Mouse (Mus musculus) lung, embryonic 15.5 days (tissue): ENCODE results near the gene Lrrfip1. TPM values are rescaled to one million over a fixed set of nuclear protein-coding genes. Genes with fewer than 3 reads are reported as not detected.

Experiments
- ATAC-seq: fragments of 200-750 bp; cut with Nextera tagmentation; 2 replicates; pipeline ENCODE4 v1.8.0; 2017; ENCODE audit warnings: moderate number of reproducible peaks, borderline replicate concordance; ENCODE audit not compliant: low FRiP score, low TSS enrichment; ENCODE audit errors: extremely low read depth
- H3K27ac ChIP-seq: fragments of 300-500 bp; sonication (generic); 2 replicates; pipeline ENCODE4 v1.5.1; 2015; ENCODE audit warnings: moderate library complexity, mild to moderate bottlenecking, inconsistent platforms
- H3K27me3 ChIP-seq: fragments of 300-500 bp; sonication (generic); 2 replicates; pipeline ENCODE4 v1.6.1; 2015; ENCODE audit warnings: inconsistent platforms
- H3K36me3 ChIP-seq: fragments of 300-500 bp; sonication (generic); 2 replicates; pipeline ENCODE4 v1.6.1; 2015; ENCODE audit warnings: inconsistent platforms
- H3K4me1 ChIP-seq: fragments of 300-500 bp; sonication (generic); 2 replicates; pipeline ENCODE4 v1.6.1; 2015; ENCODE audit warnings: inconsistent platforms
- H3K4me2 ChIP-seq: fragments of 300-500 bp; sonication (generic); 2 replicates; pipeline ENCODE4 v1.6.1; 2015; ENCODE audit warnings: inconsistent platforms, mild to moderate bottlenecking, moderate library complexity
- H3K4me3 ChIP-seq: fragments of 300-500 bp; sonication (generic); 2 replicates; pipeline ENCODE4 v1.5.1; 2015; ENCODE audit warnings: mild to moderate bottlenecking, inconsistent platforms
- H3K9ac ChIP-seq: fragments of 300-500 bp; sonication (generic); 2 replicates; pipeline ENCODE4 v1.6.1; 2015; ENCODE audit warnings: inconsistent platforms
- H3K9me3 ChIP-seq: fragments of 300-500 bp; sonication (generic); 2 replicates; pipeline ENCODE4 v1.6.1; 2016; ENCODE audit warnings: inconsistent platforms
- WGBS: fragments of 180-500 bp; shearing (Covaris S2); methylation state at CpG from one replicate; pipeline ENCODE4 v1.1.7; 2015; 5-methylcytosine and 5-hydroxymethylcytosine counted together
- polyA plus RNA-seq: library from polyadenylated mRNA; unstranded; fragments of >200 nt; fragmentation: Nextera tagmentation; extraction: Ambion mirVana; gene quantifications from 2 replicates; pipeline ENCODE4 v1.2.1, GENCODE M21; 2015

The Lrrfip1 gene
- polyA plus RNA-seq, 1 experiment from 2014 or later = 60.6 TPM

GRCm38 (mm10) chr1:91031547-91031946 lies 33.0 kb downstream of the Lrrfip1 start:
- H3K9me3 ChIP-seq = no peaks in the 10 kb centered on the region
- 66% methylated on average over 4 of the region's 4 CpGs for WGBS
- H3K4me2 ChIP-seq = no peak overlapping the region
- ATAC-seq = no peak
- H3K27me3 ChIP-seq = no peaks in the 10 kb centered on the region
- H3K4me1 ChIP-seq = 0 out of 2 replicates have a peak, but pooled peaks cover 3% of the 10 kb centered on the region
- no peak overlapping the region for H3K4me3 ChIP-seq
- no peak overlapping the region for H3K27ac ChIP-seq
- no peak overlapping the region for H3K9ac ChIP-seq
- H3K36me3 ChIP-seq = no peaks in the 10 kb centered on the region

- H3K4me3 ChIP-seq = no peak overlapping the region
- H3K4me1 ChIP-seq = 0 out of 2 replicates have a peak, but pooled peaks cover 3% of the 10 kb centered on the region
- H3K9ac ChIP-seq = no peak overlapping the region
- no peaks in the 10 kb centered on the region for H3K36me3 ChIP-seq
- H3K27ac ChIP-seq = no peak overlapping the region
- H3K9me3 ChIP-seq = no peaks in the 10 kb centered on the region
- WGBS = 15% methylated on average over 11 of the region's 11 CpGs
- no peak for ATAC-seq
- no peak overlapping the region for H3K4me2 ChIP-seq
- H3K27me3 ChIP-seq = no peaks in the 10 kb centered on the region
These were observed 33.9 kb downstream of the Lrrfip1 start for GRCm38 (mm10) chr1:91032393-91032971.

GRCm38 (mm10) chr1:91034547-91034946 lies 36.0 kb downstream of the Lrrfip1 start:
- no peak for ATAC-seq
- no peak overlapping the region for H3K27ac ChIP-seq
- no peaks in the 10 kb centered on the region for H3K9me3 ChIP-seq
- H3K27me3 ChIP-seq = no peaks in the 10 kb centered on the region
- H3K4me3 ChIP-seq = no peak overlapping the region
- 85% methylated on average over 3 of the region's 3 CpGs for WGBS
- H3K9ac ChIP-seq = no peak overlapping the region
- no peaks in the 10 kb centered on the region for H3K36me3 ChIP-seq
- no peak overlapping the region for H3K4me2 ChIP-seq
- H3K4me1 ChIP-seq = peaks cover 7% of the 10 kb centered on the region; the same call in 1 of the 2 replicates

GRCm38 (mm10) chr1:91035266-91035665 lies 36.7 kb downstream of the Lrrfip1 start:
- H3K4me1 ChIP-seq = peaks cover 9% of the 10 kb centered on the region; the same call in 1 of the 2 replicates
- H3K4me3 ChIP-seq = no peak overlapping the region
- no peak overlapping the region for H3K27ac ChIP-seq
- no peaks in the 10 kb centered on the region for H3K36me3 ChIP-seq
- no peak overlapping the region for H3K4me2 ChIP-seq
- no peak for ATAC-seq
- no peaks in the 10 kb centered on the region for H3K9me3 ChIP-seq
- WGBS = 64% methylated on average over 2 of the region's 2 CpGs
- H3K9ac ChIP-seq = no peak overlapping the region
- no peaks in the 10 kb centered on the region for H3K27me3 ChIP-seq

- Histone ChIP-seq H3K9me3 (no peaks in the 10 kb centered on the region), H3K4me3 (no peak overlapping the region), H3K9ac (no peak overlapping the region), H3K36me3 (no peaks in the 10 kb centered on the region), H3K4me2 (no peak overlapping the region), H3K27ac (no peak overlapping the region), H3K4me1 (peaks cover 22% of the 10 kb centered on the region; the same call in 1 of the 2 replicates), H3K27me3 (no peaks in the 10 kb centered on the region)
- 82% methylated on average over 4 of the region's 4 CpGs for WGBS
- ATAC-seq = no peak
These were observed 38.7 kb downstream of the Lrrfip1 start for GRCm38 (mm10) chr1:91037213-91037612.

GRCm38 (mm10) chr1:91038010-91038409 lies 39.5 kb downstream of the Lrrfip1 start:
- Histone ChIP-seq H3K4me3 (no peak overlapping the region), H3K4me1 (peaks cover 30% of the 10 kb centered on the region), H3K9me3 (no peaks in the 10 kb centered on the region), H3K9ac (no peak overlapping the region), H3K27ac (no peak overlapping the region), H3K36me3 (no peaks in the 10 kb centered on the region), H3K4me2 (no peak overlapping the region), H3K27me3 (no peaks in the 10 kb centered on the region)
- 68% methylated on average over 6 of the region's 6 CpGs for WGBS
- ATAC-seq = no peak

GRCm38 (mm10) chr1:91038531-91038930 lies 40.0 kb downstream of the Lrrfip1 start:
- H3K27me3 ChIP-seq = no peaks in the 10 kb centered on the region
- H3K4me2 ChIP-seq = no peak overlapping the region
- H3K36me3 ChIP-seq = no peaks in the 10 kb centered on the region
- peaks cover 35% of the 10 kb centered on the region for H3K4me1 ChIP-seq
- ATAC-seq = no peak
- 0 out of 2 replicates have a peak overlapping the region, but pooled peaks have one; percentile 35 for H3K27ac ChIP-seq
- H3K9me3 ChIP-seq = no peaks in the 10 kb centered on the region
- H3K4me3 ChIP-seq = no peak overlapping the region
- H3K9ac ChIP-seq = no peak overlapping the region
- WGBS = 51% methylated on average over 6 of the region's 6 CpGs

- H3K36me3 ChIP-seq = no peaks in the 10 kb centered on the region
- H3K4me3 ChIP-seq = no peak overlapping the region
- H3K4me1 ChIP-seq = peaks cover 55% of the 10 kb centered on the region
- H3K4me2 ChIP-seq = no peak overlapping the region
- no peak for ATAC-seq
- H3K27ac ChIP-seq = no peak overlapping the region
- no peak overlapping the region for H3K9ac ChIP-seq
- H3K27me3 ChIP-seq = no peaks in the 10 kb centered on the region
- 61% methylated on average over 5 of the region's 5 CpGs for WGBS
- H3K9me3 ChIP-seq = no peaks in the 10 kb centered on the region
These were observed 43.1 kb downstream of the Lrrfip1 start for GRCm38 (mm10) chr1:91041605-91042004.

GRCm38 (mm10) chr1:91043191-91043590 lies 44.7 kb downstream of the Lrrfip1 start:
- no peak overlapping the region for H3K9ac ChIP-seq
- no peak overlapping the region for H3K4me3 ChIP-seq
- ATAC-seq = no peak
- WGBS = 46% methylated on average over 5 of the region's 5 CpGs
- H3K36me3 ChIP-seq = no peaks in the 10 kb centered on the region
- peaks cover 55% of the 10 kb centered on the region for H3K4me1 ChIP-seq
- H3K4me2 ChIP-seq = no peak overlapping the region
- H3K27ac ChIP-seq = peak overlapping the region; percentile 54
- H3K27me3 ChIP-seq = no peaks in the 10 kb centered on the region
- no peaks in the 10 kb centered on the region for H3K9me3 ChIP-seq

GRCm38 (mm10) chr1:91044176-91044575 lies 45.6 kb downstream of the Lrrfip1 start:
- Histone ChIP-seq H3K4me3 (no peak overlapping the region), H3K9ac (no peak overlapping the region), H3K9me3 (no peaks in the 10 kb centered on the region), H3K27me3 (no peaks in the 10 kb centered on the region), H3K36me3 (no peaks in the 10 kb centered on the region), H3K4me1 (peaks cover 54% of the 10 kb centered on the region), H3K4me2 (0 out of 2 replicates have a peak overlapping the region, but pooled peaks have one; percentile 7), H3K27ac (peak overlapping the region; percentile 54)
- ATAC-seq = 0 out of 2 replicates have a peak, but pooled peaks have one; percentile 7
- 56% methylated on average over 10 of the region's 10 CpGs for WGBS

- peak overlapping the region; percentile 54 for H3K27ac ChIP-seq
- H3K27me3 ChIP-seq = no peaks in the 10 kb centered on the region
- H3K36me3 ChIP-seq = no peaks in the 10 kb centered on the region
- H3K4me2 ChIP-seq = 0 out of 2 replicates have a peak overlapping the region, but pooled peaks have one; percentile 7
- no peaks in the 10 kb centered on the region for H3K9me3 ChIP-seq
- peaks cover 49% of the 10 kb centered on the region for H3K4me1 ChIP-seq
- ATAC-seq = peak; percentile 44
- 38% methylated on average over 3 of the region's 3 CpGs for WGBS
- H3K4me3 ChIP-seq = no peak overlapping the region
- H3K9ac ChIP-seq = no peak overlapping the region
These were observed 46.1 kb downstream of the Lrrfip1 start for GRCm38 (mm10) chr1:91044648-91045047.

GRCm38 (mm10) chr1:91046237-91046636 lies 47.7 kb downstream of the Lrrfip1 start:
- Histone ChIP-seq H3K9me3 (no peaks in the 10 kb centered on the region), H3K36me3 (no peaks in the 10 kb centered on the region), H3K4me1 (peaks cover 46% of the 10 kb centered on the region), H3K27me3 (no peaks in the 10 kb centered on the region), H3K27ac (no peak overlapping the region), H3K4me2 (no peak overlapping the region), H3K9ac (no peak overlapping the region), H3K4me3 (no peak overlapping the region)
- 56% methylated on average over 5 of the region's 5 CpGs for WGBS
- no peak for ATAC-seq
